Mouse (Mus musculus) heart, postnatal 0 days (tissue): Measurements from ENCODE around the gene Fgfr2.

Experiments used
- CTCF ChIP-seq: IDR thresholded peaks from 2 replicates; pipeline ENCODE4 v1.5.1; 2016; ENCODE audit warnings: antibody characterized with exemption, control low read depth, low read depth
- EP300 ChIP-seq: IDR thresholded peaks from 2 replicates; pipeline ENCODE4 v1.6.1; 2016; ENCODE audit warnings: antibody characterized with exemption, low read depth

DNA sequence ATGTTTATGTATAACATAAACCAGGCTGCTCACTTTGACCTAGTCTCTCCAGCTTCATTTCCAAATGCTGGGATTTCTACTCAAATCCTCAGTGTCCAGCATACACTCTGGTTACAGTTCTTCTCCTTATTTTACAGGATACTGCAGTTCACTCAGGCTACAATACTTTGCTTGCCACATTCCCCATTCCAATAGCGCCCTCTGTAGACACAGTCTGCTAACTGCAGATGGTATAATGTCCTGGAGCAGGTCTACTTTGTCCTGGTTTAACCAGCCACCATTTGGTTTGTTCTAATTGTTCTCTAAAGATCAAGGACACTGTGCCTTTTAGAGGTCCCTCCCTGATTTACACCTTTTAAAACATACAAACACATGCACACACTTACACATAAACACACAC, 2047.2 kb downstream of the Fgfr2 start:
- TF ChIP-seq CTCF (peak; percentile 38), EP300 (no peak)
